Mouse (Mus musculus) ES-E14 (cell line): Measurements from ENCODE around the gene Araf.

Experiments
- CHD2 ChIP-seq: IDR thresholded peaks from 2 replicates; pipeline ENCODE4 v1.6.1; 2014; ENCODE audit warnings: mild to moderate bottlenecking, low read depth, low read length, inconsistent platforms
- HCFC1 ChIP-seq: IDR thresholded peaks from 2 replicates; pipeline ENCODE4 v1.6.1; 2012; ENCODE audit warnings: low read length, inconsistent platforms, borderline replicate concordance; ENCODE audit not compliant: insufficient read depth
- MAFK ChIP-seq: IDR thresholded peaks from 2 replicates; pipeline ENCODE4 v1.6.1; 2014; ENCODE audit warnings: mild to moderate bottlenecking, low read depth, low read length, inconsistent platforms; ENCODE audit not compliant: insufficient read depth
- ZC3H11A ChIP-seq: IDR thresholded peaks from 2 replicates; pipeline ENCODE4 v1.6.1; 2012; ENCODE audit warnings: low read depth, mild to moderate bottlenecking, inconsistent platforms, low read length, borderline replicate concordance
- ZNF384 ChIP-seq: IDR thresholded peaks from 2 replicates; pipeline ENCODE4 v1.6.1; 2012; ENCODE audit warnings: low read depth, low read length, inconsistent platforms

DNA sequence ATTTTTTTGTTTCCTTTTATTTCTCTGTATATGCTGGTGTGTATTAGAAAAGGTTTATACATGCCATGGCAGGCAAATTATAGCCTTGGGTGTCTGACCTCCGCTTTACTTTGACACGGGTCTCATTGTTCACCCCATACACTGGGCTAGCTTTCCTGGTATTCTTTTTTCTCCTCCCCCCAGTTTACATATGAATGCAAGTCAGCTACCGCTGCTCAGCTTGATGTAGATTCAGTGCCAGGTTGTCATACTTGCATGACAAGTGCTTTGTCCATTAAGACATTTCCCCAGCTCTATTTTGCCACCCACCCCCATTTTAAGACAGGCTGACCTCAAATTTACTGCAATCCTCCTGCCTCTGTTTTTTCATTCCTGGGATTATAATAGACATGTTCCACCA is 77.6 kb downstream of the Araf start:
- no peak for TF ChIP-seq CHD2
- TF ChIP-seq HCFC1: no peak
- TF ChIP-seq ZNF384: no peak
- no peak for TF ChIP-seq ZC3H11A
- no peak for TF ChIP-seq MAFK
